Mouse (Mus musculus): ENCODE measurements around the gene Cdk2. TPM values are rescaled to one million over a fixed set of nuclear protein-coding genes. Genes with fewer than 3 reads are reported as not detected.
"Not testable (repeated sequence)": the region's sequence is repeated elsewhere in the genome, so short reads cannot be mapped to it uniquely, and the experiment has no call there.

Cdk2 gene
- 27.4 and 29.0 TPM in 2 replicates for total RNA-seq (2021)
- long read RNA-seq, transcript Cdk2-201 (7 exons, 2,240 nt): major isoform, 12 of 26 reads
- long read RNA-seq, transcript Cdk2-202 (8 exons, 2,406 nt): minor isoform, 7 of 26 reads
- long read RNA-seq, partial matches to known transcripts: 5 of 26 reads
- long read RNA-seq, other reads (novel, unspliced or antisense): 1 of 26 reads

DNA sequence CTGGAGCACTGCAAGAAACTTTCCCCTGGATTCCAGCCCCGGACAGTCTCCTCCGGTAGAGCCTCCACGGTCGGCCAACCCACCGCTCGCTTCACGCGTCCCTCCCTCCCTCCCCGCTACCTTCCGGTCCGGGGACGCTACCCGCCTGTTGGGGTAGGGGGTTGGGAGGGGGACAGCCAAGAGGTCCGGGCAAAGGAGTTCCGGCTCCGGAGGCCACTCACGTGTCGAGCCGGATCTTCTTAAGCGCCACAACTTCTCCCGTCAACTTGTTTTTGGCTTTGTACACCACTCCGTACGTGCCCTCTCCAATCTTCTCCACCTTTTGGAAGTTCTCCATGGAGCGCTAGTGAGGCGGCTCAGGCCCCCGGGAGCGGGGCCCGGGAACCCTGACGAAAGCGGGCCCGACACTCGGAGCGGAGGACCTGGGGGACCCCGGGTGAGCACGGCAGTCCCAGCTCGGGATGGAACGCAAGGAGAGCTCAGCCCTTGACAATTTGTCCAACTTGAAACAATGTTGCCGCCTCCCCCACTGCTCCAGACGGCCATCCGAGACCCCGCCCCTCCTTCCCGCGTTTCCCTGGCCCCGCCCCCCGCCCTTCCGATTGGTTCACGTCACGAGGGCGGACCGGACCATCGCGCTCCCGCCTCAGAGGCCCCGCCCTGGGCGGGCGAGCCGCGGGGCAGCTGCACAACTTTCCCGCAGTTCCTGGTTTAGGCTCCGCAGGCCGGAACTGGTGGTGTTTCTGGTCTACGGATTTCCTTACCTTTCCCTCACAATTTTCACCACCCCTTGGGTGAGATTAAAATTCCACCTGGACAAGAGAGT lies at the start of gene Cdk2:
Gene Cdk2 (minus strand): TSS at position 541 of the 826 bp plus-strand sequence.
- DNase-seq: peak; percentile 93

- DNase-seq: peak; percentile 76
Measured at GRCm38 (mm10) chr10:128748252-128748864, 43.5 kb upstream of the Cdk2 start.

DNA sequence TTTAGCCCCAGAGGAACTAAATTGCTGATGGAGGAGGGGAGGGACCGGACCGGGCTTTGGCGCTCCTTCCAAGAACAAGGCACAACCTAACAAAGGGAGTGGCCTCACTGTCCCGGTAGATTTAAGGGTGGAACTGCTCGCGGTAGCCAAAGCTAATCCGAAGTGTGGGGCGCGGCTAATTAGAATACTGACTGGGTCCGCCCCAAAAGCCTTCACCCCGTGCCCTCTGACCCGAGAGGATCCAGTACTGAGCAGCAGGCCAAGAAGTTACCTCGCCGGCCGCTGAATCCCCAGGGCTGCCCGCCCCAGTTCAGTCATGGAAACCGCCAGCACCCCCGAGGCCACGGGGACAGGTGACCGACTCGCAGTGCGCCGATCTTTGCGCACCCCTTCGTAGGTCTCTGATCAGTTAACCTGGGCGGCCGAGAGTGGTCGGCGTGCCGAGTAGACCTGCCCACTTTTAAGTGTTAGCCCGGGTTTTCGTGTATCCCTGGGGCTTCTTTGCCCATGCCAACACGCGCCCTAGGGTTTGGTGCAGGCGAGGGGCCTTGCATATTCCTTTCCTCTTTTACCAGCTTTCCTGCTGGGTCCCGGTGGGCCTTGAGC lies 42.9 kb upstream of the Cdk2 start, which contains the start of gene Pym1:
Gene Pym1 (plus strand): TSS at position 244 of the 606 bp plus-strand sequence.
- peak; percentile 77 for DNase-seq

DNA sequence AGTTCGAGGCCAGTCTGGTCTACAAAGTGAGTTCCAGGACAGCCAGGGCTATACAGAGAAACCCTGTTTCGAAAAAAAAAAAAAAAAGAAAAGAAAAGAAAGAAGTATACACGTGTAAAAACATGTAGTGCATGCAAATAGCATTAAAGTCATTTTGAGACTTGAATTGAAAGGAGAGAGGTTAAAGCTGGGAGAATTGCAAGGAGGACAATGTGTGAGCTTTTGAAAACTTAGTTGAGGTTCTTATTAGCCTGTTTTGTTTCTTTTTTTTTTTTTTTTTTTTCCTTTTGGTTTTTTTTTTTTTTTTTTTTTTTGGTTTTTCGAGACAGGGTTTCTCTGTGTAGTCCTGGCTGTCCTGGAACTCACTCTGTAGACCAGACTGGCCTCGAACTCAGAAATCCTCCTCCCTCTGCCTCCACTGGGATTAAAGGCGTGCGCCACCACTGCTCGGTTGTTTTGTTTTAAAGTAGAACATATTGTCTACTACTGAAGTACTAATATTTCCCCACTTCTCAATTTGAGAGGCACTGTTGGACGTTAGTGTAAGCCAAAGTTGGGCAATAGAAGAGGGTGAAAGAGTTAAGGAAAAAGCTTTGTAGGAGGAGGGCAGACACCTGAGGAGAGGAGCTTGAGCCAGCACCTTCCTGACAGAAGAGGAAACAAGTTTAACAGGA lies 42.3 kb upstream of the Cdk2 start:
- no peak for DNase-seq

DNA sequence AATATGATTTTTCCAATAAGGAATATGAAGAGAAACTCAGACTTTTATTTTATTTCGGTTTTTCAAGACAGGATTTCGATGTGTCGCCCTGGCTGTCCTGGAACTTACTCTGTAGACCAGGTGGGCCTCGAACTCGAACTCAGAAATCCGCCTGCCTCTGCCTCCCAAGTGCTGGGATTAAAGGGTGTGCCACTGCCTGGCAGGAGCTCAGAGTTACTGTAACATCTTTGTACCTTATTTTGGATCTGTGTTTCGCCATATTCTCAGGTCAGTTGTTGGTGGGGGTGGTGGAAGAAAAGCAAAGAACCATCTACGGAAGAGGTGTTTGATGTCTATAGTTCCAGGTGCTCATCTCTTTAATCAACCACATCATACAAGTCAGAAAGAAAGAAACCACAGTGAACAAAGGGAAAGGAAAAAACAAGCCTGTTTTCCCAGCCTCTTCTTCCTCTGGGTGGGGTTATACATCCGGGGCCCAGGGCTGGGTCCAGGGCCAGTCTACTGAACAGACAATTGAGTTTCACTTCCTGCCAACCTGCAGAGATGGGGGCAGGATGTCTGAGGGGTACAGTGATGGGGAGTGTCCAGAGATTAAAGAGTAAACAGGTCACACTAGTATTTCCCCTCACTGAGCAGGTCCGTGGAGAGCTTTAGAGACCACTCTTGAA lies 41.2 kb upstream of the Cdk2 start:
- DNase-seq: no peak

GRCm38 (mm10) chr10:128744680-128745601 lies 40.1 kb upstream of the Cdk2 start, which contains the start of gene Dgka:
TSS of gene Dgka (minus strand) at chr10:128744855.
- DNase-seq: no peak

GRCm38 (mm10) chr10:128744211-128744610 lies 39.4 kb upstream of the Cdk2 start:
- no peak for DNase-seq

DNA sequence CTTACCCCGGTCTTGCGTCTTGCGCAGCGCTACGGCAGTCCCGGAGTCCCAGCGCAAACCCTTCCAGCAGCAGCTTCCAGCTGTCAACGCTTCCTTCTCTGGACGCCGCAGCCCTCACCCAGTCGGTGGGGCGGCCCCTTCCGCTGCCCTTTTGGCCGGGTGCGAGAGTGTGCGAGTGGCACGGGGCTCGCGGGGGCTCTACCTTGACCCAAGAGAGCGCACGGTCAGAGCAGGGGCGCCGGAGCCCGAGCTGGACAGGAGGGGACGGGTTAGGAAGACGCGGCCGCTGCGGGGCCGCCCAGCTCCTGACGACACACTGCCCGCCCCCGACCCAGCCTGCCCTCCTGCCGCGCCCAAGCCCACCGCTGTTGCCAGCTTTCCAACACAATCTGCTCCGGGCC lies 39.0 kb upstream of the Cdk2 start:
- DNase-seq: peak; percentile 63

DNA sequence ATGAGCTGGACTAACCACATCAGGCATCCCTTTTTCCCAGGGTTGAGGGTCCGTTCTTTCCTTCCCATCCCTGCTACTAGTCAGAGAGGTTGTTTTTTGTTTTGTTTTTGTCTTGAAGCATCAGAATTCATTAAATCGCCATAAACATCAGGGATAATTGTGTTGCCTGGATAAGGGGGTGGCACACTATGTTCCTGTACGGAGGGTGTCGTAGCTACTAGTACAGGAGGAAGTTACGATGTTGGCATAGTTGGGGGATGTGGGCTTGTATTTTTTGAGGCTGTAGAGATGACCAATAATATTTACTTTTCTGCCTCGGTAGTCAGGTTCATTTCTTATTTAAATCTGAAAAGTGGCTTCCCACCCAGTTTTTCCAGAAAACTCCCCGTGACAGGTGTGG lies 38.4 kb upstream of the Cdk2 start:
- DNase-seq: no peak

- no peak for DNase-seq
Measured at GRCm38 (mm10) chr10:128742616-128743015, 37.8 kb upstream of the Cdk2 start.

DNA sequence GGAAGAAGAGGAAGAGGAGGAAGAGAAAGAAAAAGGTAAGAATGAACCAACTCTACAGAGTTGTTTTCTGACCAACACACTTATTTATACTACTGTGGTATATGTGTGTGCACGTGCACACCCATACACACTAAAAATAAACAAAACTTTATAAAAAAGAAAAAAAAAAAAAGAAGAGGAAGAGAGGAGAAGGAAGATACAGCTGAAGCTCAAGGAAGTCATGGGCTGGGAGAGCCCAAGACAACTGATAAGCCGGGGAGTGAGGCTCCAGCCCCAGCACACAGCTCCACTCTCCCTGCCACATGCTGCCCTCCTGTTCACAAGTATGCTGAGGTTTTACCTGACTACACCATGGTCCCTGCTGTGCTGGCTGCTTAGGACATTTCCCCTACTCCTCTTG lies 35.5 kb upstream of the Cdk2 start:
- DNase-seq: no peak

DNA sequence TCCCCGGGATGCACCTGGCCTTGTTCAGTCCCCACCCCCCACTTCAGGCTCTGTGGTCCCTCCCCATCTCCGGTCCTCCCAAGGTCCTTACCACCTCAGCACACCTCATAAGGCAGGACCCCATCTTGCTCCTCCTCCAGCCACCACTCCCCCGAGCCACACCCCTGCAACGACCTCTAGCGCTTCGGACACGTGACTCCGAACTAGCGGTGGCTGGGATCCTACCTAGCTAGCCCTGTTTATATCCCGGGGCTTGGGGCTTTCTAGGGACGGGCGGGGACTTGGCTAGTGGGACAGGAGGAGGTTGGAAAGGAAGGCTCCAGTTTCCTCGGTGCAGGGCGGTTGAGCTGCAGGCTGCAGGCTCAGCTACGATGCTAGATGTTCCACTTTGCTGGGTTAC lies 32.6 kb upstream of the Cdk2 start:
- peak; percentile 53 for DNase-seq

- DNase-seq: no peak
Measured at GRCm38 (mm10) chr10:128731992-128732391, 27.2 kb upstream of the Cdk2 start.

- peak; percentile 75 for DNase-seq
Measured at GRCm38 (mm10) chr10:128731002-128731433, 26.2 kb upstream of the Cdk2 start.

DNA sequence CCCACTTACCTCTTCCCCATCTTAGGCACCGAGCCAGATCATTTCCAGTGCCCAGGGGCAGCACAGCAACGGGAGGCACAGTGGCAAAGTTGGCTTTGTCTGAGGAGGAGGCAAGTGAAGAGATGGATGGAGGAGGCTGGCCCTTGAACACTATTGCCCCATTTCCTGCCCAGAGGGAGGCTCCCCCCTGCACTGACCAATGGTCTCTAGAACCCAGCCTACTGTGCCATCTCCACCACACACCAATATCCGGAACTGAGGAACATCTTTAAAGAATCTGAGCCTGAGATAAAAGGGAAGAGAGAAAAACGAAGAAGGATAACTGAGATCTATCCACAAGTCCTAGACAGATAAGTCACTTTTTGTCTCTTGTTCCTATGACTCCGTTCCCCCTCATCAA lies 23.2 kb upstream of the Cdk2 start:
- no peak for DNase-seq

GRCm38 (mm10) chr10:128725466-128725865 lies 20.6 kb upstream of the Cdk2 start:
- DNase-seq: not testable (repeated sequence)

DNA sequence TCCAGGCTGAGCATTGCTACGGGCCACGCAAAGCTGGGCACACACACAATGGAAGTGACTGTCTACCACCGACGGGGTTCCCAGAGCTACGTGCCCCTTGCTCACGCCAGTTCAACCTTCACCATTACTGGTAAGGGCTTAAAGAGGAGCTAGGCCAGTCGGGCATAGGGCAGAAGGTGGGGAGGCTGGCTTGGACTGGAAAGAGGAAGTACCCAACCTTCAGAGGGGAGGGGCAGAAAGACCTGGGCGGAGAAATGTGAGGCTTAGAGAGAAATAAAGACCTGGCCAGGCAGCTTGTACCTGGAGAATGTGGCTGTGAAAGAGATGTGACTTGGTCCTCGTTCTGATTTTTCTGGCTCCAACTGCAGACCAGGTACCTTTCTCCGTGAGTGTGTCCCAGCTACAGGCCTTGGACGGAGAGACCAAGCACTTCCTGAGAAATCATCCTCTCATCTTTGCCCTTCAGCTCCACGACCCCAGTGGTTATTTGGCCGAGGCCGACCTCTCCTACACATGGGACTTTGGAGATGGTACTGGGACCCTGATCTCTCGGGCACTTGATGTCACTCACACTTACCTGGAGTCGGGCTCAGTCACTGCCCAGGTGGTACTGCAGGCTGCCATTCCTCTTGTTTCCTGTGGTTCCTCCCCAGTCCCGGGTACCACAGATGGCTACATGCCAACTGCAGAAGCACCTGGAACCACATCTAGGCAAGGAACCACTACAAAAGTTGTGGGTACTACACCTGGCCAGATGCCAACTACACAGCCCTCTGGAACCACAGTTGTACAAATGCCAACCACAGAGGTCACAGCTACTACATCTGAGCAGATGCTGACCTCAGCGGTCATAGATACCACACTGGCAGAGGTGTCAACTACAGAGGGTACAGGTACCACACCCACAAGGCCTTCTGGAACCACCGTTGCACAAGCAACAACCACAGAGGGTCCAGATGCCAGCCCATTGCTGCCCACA lies 11.0 kb upstream of the Cdk2 start:
- DNase-seq: no peak

GRCm38 (mm10) chr10:128711318-128711717 lies 6.5 kb upstream of the Cdk2 start:
- not testable (repeated sequence) for DNase-seq

DNA sequence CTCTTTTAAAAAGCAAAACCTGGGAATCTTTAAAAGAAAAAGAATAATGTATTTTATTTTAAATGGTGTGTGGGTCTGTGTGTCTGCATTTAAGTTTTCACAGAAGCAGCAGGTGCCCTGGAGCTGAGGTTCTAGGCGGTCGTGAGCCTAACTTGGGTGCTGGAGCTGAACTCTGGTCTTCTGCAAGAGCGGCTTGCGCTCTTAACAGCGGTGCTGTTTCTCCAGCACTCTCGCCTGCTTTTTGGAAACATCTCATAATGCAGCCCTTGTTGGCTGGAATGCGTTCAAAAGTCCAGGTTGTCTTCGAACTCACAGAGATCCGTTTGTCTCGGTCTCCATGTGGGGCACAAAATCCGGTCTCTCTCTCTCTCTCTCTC lies 474 bp upstream of the Cdk2 start:
- DNase-seq: no peak
